Mouse (Mus musculus): ENCODE results near the gene Kif21b. TPM values are rescaled to one million over a fixed set of nuclear protein-coding genes. Genes with fewer than 3 reads are reported as not detected.
A peak's percentile ranks its signal among the peaks of the same experiment; 100 is the strongest.

The Kif21b gene
- 1 to 10 TPM; 2.0 TPM for total RNA-seq (2021)
- long read RNA-seq, experiment 1, partial matches to known transcripts: 0 of 1 reads
- long read RNA-seq, experiment 1, other reads (novel, unspliced or antisense): 1 of 1 reads
- long read RNA-seq, experiment 2, partial matches to known transcripts: 0 of 1 reads
- long read RNA-seq, experiment 2, other reads (novel, unspliced or antisense): 1 of 1 reads

DNA sequence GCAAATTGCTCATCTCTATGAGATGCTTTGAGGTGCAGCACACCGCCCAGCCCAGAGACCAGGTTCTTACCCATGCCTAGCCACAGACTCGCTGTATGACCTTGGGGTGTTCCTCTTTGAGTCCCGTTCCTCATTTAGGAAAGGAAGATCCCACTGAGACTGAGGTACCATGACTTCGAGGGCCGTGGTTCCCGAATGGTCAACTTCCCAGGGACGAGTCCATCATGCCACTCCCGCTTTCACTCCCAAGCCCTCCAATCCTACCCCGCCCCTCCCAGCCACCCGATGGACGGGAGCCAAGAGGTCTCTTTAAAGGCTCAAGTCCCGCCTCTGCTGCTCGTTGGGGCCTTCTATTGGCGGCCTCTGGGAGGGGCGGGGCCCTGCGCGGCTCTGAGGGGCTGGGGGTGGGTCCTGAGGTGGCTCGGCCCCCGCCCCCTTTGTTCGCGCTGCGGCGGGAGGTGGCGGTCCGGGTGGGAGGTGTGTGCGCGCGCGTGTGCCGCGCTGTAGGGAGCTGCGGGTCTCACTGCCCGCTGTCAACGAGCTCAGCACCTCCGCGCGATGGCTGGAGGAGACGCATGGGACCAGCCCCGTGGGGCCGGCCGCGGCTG lies at the start of gene Kif21b:
Gene Kif21b, plus strand, starts transcription at position 439 of the 608 bp plus-strand sequence.
- peak; percentile 82 for DNase-seq (ENCODE audit: low spot score in 2 of 2)

- DNase-seq (ENCODE audit: low spot score in 2 of 2): no peak
Measured at GRCm38 (mm10) chr1:136085988-136086685, 45.1 kb upstream of the Kif21b start.

DNA sequence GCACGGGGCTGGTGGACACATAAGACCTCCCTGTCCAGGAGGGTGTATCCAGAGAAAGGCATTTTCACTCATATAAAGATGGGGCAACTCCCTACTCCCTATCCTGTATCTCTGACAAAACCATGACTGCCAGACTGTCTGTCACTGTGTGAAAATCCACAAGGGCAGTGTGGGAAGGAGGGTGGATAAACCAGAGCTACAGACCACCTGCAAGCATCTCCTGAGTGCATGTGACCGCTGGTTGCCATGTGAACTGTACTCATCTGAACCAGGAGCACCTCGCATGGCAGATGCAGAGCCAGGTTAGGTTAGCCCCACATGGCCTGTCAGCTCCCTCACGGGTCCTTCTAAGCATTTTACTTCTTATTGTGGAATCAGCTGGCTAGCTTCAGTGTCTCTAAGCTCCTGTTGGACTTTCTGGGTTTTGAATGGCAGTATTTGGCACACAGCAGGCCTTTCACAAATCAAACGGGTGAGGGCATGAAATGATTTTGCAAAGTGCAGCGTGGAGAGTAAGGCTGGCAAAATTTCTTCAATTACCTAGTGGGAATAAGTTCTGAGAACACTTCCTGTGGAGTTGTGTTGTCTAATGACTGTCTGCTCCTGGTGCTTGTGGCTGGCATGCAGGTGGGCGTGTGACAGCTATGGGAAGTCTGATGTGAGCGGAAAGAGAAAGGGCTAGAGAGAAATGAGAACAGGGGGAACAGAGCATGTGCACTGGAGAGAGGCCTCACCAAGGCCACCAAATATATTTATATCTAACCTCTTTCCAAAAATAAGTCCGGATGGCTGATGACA lies 41.6 kb upstream of the Kif21b start:
- DNase-seq (ENCODE audit: low spot score in 2 of 2): no peak

DNA sequence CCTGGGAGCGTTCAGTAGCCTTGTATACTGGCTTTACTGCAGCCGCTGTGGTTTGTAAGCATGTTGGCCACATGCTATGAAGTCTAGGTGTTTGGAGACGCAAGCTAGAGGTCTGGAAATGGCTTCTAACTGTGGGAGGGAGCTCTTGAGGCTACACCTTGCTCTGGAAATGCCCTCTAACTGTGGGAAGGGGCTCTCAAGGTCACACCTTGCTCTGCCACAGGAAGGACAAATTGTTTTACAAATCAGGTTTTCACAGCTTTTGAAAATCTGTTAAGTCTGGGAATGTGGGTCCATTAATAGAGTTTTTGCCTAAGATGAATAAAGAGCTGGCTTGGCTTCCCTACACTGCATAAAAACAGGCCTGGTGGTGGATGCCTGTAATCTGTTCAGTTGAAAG lies 37.5 kb upstream of the Kif21b start:
- no peak for DNase-seq (ENCODE audit: low spot score in 2 of 2)

GRCm38 (mm10) chr1:136094807-136095206 lies 36.4 kb upstream of the Kif21b start:
- DNase-seq (ENCODE audit: low spot score in 2 of 2): no peak

- DNase-seq (ENCODE audit: low spot score in 2 of 2): no peak
Measured at GRCm38 (mm10) chr1:136102094-136102493, 29.1 kb upstream of the Kif21b start.

- DNase-seq (ENCODE audit: low spot score in 2 of 2): no peak
Measured at GRCm38 (mm10) chr1:136102551-136102950, 28.6 kb upstream of the Kif21b start.

DNA sequence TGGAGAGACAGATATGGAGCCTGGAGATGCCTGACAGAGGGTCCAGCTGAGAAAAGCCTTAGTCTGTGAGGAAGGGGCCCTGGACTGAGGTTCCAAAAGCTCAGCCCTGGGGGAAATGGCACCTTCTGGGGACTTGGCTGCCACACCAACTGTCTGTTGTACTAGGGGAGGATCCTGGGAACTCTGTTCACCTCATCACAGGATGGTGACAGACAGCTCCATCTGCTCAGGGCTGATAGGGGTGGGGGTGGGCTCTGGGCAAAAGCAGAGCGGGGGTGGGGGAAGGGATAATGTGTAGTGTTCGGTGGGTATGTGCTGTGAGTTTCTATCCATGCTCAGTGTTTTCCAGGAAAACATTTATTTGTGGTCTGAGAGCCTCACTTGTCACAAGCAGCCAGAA lies 28.2 kb upstream of the Kif21b start:
- no peak for DNase-seq (ENCODE audit: low spot score in 2 of 2)

GRCm38 (mm10) chr1:136103696-136104095 lies 27.5 kb upstream of the Kif21b start:
- no peak for DNase-seq (ENCODE audit: low spot score in 2 of 2)

DNA sequence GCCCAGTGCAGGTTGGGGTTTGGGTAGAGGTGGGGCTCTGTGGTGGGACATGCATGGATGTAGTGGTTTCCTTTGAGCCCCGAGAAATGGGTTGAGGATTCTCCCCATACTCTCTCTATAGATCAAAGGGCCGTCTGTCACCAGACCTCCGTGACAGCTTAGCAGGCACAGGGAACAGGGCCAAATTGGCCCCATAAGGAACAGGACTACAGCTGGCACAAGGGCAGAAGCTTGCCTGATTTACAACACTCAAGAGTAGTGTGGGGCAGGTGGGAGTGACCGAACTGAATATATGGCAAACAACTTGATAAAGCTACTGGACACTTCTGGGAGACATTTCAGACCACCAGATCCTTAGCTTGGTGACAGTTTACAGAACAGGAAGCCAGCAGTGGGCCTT lies 26.4 kb upstream of the Kif21b start:
- no peak for DNase-seq (ENCODE audit: low spot score in 2 of 2)

- DNase-seq (ENCODE audit: low spot score in 2 of 2): no peak
Measured at GRCm38 (mm10) chr1:136109464-136109863, 21.7 kb upstream of the Kif21b start.

GRCm38 (mm10) chr1:136116183-136116582 lies 15.0 kb upstream of the Kif21b start:
- DNase-seq (ENCODE audit: low spot score in 2 of 2): peak; percentile 67 to 76

DNA sequence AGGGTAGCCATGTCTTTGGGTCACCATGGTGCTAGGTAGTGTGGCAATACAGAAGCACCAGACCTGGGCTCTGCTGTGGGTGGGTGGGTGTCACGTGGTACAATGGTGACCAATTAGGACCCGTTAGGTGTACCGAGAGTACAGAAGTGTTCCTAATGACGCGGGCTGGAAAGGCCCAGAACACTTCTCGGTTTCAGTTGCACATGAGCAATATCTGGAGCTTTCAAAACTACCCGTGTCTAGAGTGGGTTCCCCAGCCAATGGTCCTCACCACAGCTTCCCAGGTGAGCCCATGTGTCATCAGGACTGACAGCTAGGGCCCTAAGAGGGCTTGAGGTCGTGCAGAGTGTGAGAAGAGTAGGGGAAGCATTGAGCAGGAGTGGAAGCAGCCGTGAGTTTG lies 14.1 kb upstream of the Kif21b start:
- no peak for DNase-seq (ENCODE audit: low spot score in 2 of 2)

DNA sequence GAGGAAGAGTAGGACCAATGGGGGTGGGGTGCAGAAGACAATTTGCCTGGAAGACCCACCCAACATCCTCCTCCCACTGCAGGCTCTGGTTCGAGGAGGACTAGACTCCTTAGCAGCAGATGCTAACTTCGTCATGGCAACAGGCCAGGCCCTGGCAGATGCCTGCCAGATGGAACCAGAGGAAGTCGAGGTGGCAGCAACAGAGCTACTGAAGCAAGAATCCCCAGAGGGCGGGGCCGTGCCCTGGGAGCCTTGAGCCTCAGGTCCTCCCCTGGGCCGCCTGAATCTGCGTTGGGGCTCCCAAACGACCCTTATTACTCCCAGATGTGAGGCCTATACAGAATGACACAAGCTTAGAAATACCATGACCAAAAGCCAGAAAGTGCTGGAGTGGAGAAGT lies 12.3 kb upstream of the Kif21b start:
- DNase-seq (ENCODE audit: low spot score in 2 of 2): no peak

- no peak for DNase-seq (ENCODE audit: low spot score in 2 of 2)
Measured at GRCm38 (mm10) chr1:136119571-136120262, 11.5 kb upstream of the Kif21b start.

- no peak for DNase-seq (ENCODE audit: low spot score in 2 of 2)
Measured at GRCm38 (mm10) chr1:136120263-136120603, 11.0 kb upstream of the Kif21b start.

DNA sequence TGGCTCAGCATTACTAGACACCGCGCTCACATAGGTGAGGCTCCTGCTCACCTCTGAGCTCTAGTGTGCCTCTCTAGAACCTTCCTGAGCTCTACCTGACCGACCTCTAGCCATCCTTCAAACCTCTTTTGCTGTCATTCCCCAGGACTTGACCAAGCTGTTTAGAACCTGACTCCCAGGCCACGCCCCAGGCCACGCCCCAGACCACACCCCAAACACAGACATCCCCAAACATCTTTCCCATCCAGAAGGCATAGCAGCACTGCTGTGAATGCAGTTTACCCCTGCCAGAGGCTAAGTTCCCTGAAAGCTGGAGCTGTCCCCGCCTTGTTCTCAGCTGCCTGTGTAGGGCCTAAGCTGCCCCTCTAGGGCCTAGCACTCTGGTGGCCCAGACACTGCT lies 10.4 kb upstream of the Kif21b start:
- DNase-seq (ENCODE audit: low spot score in 2 of 2): no peak

DNA sequence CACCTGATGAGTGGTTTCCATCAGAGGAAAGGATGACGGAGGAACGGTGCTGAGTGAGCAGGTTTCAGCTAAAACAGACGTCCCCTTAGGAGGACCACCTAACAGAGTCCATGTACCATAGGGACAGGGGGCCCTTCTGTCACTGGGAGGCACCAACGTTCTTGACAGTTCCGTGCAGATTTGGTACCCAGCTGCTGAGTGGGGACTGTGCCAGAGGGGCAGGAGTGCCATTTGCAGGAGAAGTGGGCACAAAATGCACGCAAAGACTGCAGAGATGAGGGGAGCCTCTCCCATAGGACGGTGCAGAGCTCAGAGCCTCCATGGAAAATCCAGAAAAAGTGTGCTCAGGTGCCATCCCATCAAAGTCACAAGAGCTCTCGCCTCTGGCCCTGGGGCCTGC lies 9.2 kb upstream of the Kif21b start:
- DNase-seq (ENCODE audit: low spot score in 2 of 2): no peak

- no peak for DNase-seq (ENCODE audit: low spot score in 2 of 2)
Measured at GRCm38 (mm10) chr1:136126159-136126765, 4.9 kb upstream of the Kif21b start.

DNA sequence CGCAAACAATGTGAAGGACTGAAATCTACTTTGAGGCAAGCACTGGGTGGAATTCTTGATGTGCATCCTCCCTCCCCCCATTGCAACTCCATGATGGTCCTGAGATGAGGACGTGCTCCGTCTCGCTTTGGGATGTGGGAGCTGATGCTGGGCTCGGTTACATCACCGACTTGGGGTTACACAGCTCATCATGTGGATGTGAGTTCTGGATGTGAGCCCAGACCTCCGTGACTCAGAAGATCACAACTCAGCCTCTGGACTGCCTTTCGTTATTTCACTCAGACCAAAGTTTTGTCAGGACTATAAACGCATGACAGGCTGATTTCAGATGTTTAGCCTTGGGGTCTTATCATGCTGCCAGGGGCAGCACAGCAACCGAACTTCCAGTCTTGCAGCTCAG lies 4.3 kb upstream of the Kif21b start:
- DNase-seq (ENCODE audit: low spot score in 2 of 2): peak; percentile 57 to 60

DNA sequence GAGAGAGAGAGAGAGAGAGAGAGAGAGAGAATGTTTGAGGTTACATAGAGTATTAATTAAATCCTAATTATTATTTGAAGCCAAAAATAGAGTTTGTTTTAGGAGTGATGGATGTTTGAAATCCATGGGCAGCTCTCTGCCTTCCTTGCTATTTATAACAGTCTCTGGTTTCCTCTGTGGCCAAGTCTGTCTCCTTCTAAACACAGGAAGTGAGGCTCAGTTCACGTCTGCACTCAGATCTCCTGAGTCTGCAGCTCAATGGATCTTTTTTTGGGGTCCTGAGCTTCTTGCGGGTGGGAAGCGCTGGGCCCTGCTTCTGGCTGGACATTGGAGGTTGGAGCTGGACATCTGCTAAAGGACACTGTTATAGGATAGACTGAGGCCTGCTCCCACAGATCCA lies 3.3 kb upstream of the Kif21b start:
- DNase-seq (ENCODE audit: low spot score in 2 of 2): no peak

All from adrenal gland, adult 18-20 months (tissue).